Mouse (Mus musculus): Measurements from ENCODE around the gene Olfr837. TPM values are rescaled to one million over a fixed set of nuclear protein-coding genes. Genes with fewer than 3 reads are reported as not detected.
"Not testable (repeated sequence)": the region's sequence is repeated elsewhere in the genome, so short reads cannot be mapped to it uniquely, and the experiment has no call there.

The Olfr837 gene
- polyA plus RNA-seq (2015; fragmentation: Nextera tagmentation; extraction: Ambion mirVana) = not detected in 2 replicates

GRCm38 (mm10) chr9:19136017-19136416 lies at the start of gene Olfr837:
Gene Olfr837, plus strand, starts transcription at chr9:19136317.
- Histone ChIP-seq H3K27ac (no peak within 1 kb of the TSS), H3K4me1 (no peaks in the 10 kb centered on the region), H3K27me3 (no peaks in the 10 kb centered on the region), H3K9me3 (replicated peaks) (no peaks in the 10 kb centered on the region), H3K36me3 (no peaks in the 10 kb centered on the region), H3K4me3 (replicated peaks) (no peak within 1 kb of the TSS), H3K4me2 (no peak within 1 kb of the TSS), H3K9ac (no peak within 1 kb of the TSS)
- no peak for ATAC-seq (replicated peaks; ENCODE audit: low FRiP score)
- 89% methylated on average over 1 of the region's 1 CpGs for WGBS

GRCm38 (mm10) chr9:19092889-19093753 lies 43.0 kb upstream of the Olfr837 start:
- not testable (repeated sequence) for H3K9me3 ChIP-seq (replicated peaks); H3K27me3 ChIP-seq; H3K4me2 ChIP-seq; H3K27ac ChIP-seq; H3K36me3 ChIP-seq; H3K4me1 ChIP-seq; H3K9ac ChIP-seq; H3K4me3 ChIP-seq (replicated peaks); ATAC-seq (replicated peaks; ENCODE audit: low FRiP score)
- 70% methylated on average over 6 of the region's 6 CpGs for WGBS

GRCm38 (mm10) chr9:19097286-19097685 lies 38.8 kb upstream of the Olfr837 start:
- 93% methylated on average over 4 of the region's 4 CpGs for WGBS
- no peak overlapping the region for H3K27ac ChIP-seq
- H3K27me3 ChIP-seq = no peaks in the 10 kb centered on the region
- ATAC-seq (replicated peaks; ENCODE audit: low FRiP score) = no peak
- H3K4me2 ChIP-seq = no peak overlapping the region
- no peaks in the 10 kb centered on the region for H3K36me3 ChIP-seq
- no peaks in the 10 kb centered on the region for H3K4me1 ChIP-seq
- no peak overlapping the region for H3K9ac ChIP-seq
- no peak overlapping the region for H3K4me3 ChIP-seq (replicated peaks)
- 0 out of 2 replicates have a peak, but pooled peaks cover 2% of the 10 kb centered on the region for H3K9me3 ChIP-seq (replicated peaks)

GRCm38 (mm10) chr9:19120082-19120481 lies 16.0 kb upstream of the Olfr837 start, which contains the start of gene Olfr836:
Gene Olfr836, plus strand, starts transcription at chr9:19120382.
- Histone ChIP-seq H3K27me3 (no peaks in the 10 kb centered on the region), H3K4me2 (no peak within 1 kb of the TSS), H3K4me1 (no peaks in the 10 kb centered on the region), H3K4me3 (replicated peaks) (no peak within 1 kb of the TSS), H3K9me3 (replicated peaks) (no peaks in the 10 kb centered on the region), H3K36me3 (no peaks in the 10 kb centered on the region), H3K27ac (no peak within 1 kb of the TSS), H3K9ac (no peak within 1 kb of the TSS)
- no peak for ATAC-seq (replicated peaks; ENCODE audit: low FRiP score)

GRCm38 (mm10) chr9:19177212-19177611 lies 41.1 kb downstream of the Olfr837 start, which contains the start of gene Olfr839-ps1:
Gene Olfr839-ps1, minus strand, starts transcription at chr9:19177312.
- no peaks in the 10 kb centered on the region for H3K36me3 ChIP-seq
- no peak within 1 kb of the TSS for H3K4me2 ChIP-seq
- H3K9me3 ChIP-seq (replicated peaks) = no peaks in the 10 kb centered on the region
- H3K27me3 ChIP-seq = no peaks in the 10 kb centered on the region
- WGBS = 71% methylated on average over 1 of the region's 1 CpGs
- H3K9ac ChIP-seq = no peak within 1 kb of the TSS
- H3K4me1 ChIP-seq = no peaks in the 10 kb centered on the region
- H3K27ac ChIP-seq = no peak within 1 kb of the TSS
- no peak for ATAC-seq (replicated peaks; ENCODE audit: low FRiP score)
- no peak within 1 kb of the TSS for H3K4me3 ChIP-seq (replicated peaks)

Other genes with a start within 250 kb of the Olfr837 start
- gene Olfr832, start 199.2 kb upstream of the Olfr837 start, polyA plus RNA-seq (2015; fragmentation: Nextera tagmentation; extraction: Ambion mirVana) = not detected in 2 replicates
- gene Olfr834, start 148.3 kb upstream of the Olfr837 start, polyA plus RNA-seq (2015; fragmentation: Nextera tagmentation; extraction: Ambion mirVana) = not detected in 2 replicates
- gene Olfr835, start 103.6 kb upstream of the Olfr837 start, polyA plus RNA-seq (2015; fragmentation: Nextera tagmentation; extraction: Ambion mirVana) = not detected in 2 replicates
- not detected in 2 replicates for gene Olfr836, start 15.9 kb upstream of the Olfr837 start, polyA plus RNA-seq (2015; fragmentation: Nextera tagmentation; extraction: Ambion mirVana)
- gene Olfr839-ps1, start 41.0 kb downstream of the Olfr837 start, polyA plus RNA-seq (2015; fragmentation: Nextera tagmentation; extraction: Ambion mirVana) = not detected in 2 replicates
- gene Olfr843, start 115.7 kb downstream of the Olfr837 start, polyA plus RNA-seq (2015; fragmentation: Nextera tagmentation; extraction: Ambion mirVana) = not detected in 2 replicates
- not detected in 2 replicates for gene Olfr844, start 180.0 kb downstream of the Olfr837 start, polyA plus RNA-seq (2015; fragmentation: Nextera tagmentation; extraction: Ambion mirVana)
- not detected in 2 replicates for gene Olfr845, start 200.1 kb downstream of the Olfr837 start, polyA plus RNA-seq (2015; fragmentation: Nextera tagmentation; extraction: Ambion mirVana)
- not detected in 2 replicates for gene Olfr846, start 227.7 kb downstream of the Olfr837 start, polyA plus RNA-seq (2015; fragmentation: Nextera tagmentation; extraction: Ambion mirVana)
- not detected in 2 replicates for gene Olfr847, start 242.4 kb downstream of the Olfr837 start, polyA plus RNA-seq (2015; fragmentation: Nextera tagmentation; extraction: Ambion mirVana)

Measured in kidney, embryonic 15.5 days (tissue).